Mouse (Mus musculus) hindbrain, postnatal 0 days (tissue): Measurements from ENCODE around the gene Atp2b2. TPM values are rescaled to one million over a fixed set of nuclear protein-coding genes. Genes with fewer than 3 reads are reported as not detected.

Source experiments
- ATAC-seq: fragments of 200-750 bp; cut with Nextera tagmentation; 2 replicates; pipeline ENCODE4 v1.8.0; 2017; ENCODE audit warnings: mild to moderate bottlenecking, moderate TSS enrichment, moderate library complexity
- DNase-seq: peaks from one replicate; pipeline ENCODE4 v3.0.0-alpha.2; 2015; ENCODE audit warnings: low spot score
- H3K27ac ChIP-seq: fragments of 300-500 bp; sonication (generic); 2 replicates; pipeline ENCODE4 v1.5.1; 2014; ENCODE audit warnings: mild to moderate bottlenecking
- H3K27me3 ChIP-seq: fragments of 300-500 bp; sonication (generic); 2 replicates; pipeline ENCODE4 v1.6.1; 2014; ENCODE audit warnings: low read length, mixed read lengths; ENCODE audit not compliant: insufficient read depth
- H3K36me3 ChIP-seq: fragments of 300-500 bp; sonication (generic); 2 replicates; pipeline ENCODE4 v1.6.1; 2014; ENCODE audit warnings: low read length, mixed read lengths; ENCODE audit not compliant: insufficient read depth
- H3K4me1 ChIP-seq: fragments of 300-500 bp; sonication (generic); 2 replicates; pipeline ENCODE4 v1.6.1; 2014; ENCODE audit warnings: antibody characterized with exemption, low read length, mixed read lengths; ENCODE audit not compliant: insufficient read depth
- H3K4me2 ChIP-seq: fragments of 300-500 bp; sonication (generic); 2 replicates; pipeline ENCODE4 v1.6.1; 2014; ENCODE audit warnings: low read depth, mild to moderate bottlenecking, low read length, moderate library complexity, mixed read lengths
- H3K4me3 ChIP-seq: fragments of 300-500 bp; sonication (generic); 2 replicates; pipeline ENCODE4 v1.5.1; 2014; ENCODE audit warnings: low read length
- H3K9ac ChIP-seq: fragments of 300-500 bp; sonication (generic); replicated peaks from 2 replicates; pipeline ENCODE4 v1.6.1; 2014; ENCODE audit warnings: mild to moderate bottlenecking, low read length, moderate library complexity, mixed read lengths
- H3K9me3 ChIP-seq: fragments of 300-500 bp; sonication (generic); 2 replicates; pipeline ENCODE4 v1.6.1; 2016; ENCODE audit warnings: low read length, mixed read lengths
- CTCF ChIP-seq: IDR thresholded peaks from 2 replicates; pipeline ENCODE4 v1.5.1; 2016; ENCODE audit warnings: antibody characterized with exemption, control low read depth, low read depth
- WGBS: fragments of 180-500 bp; shearing (Covaris S2); extraction: QIAGEN DNeasy Blood & Tissue Kit; methylation state at CpG from one replicate; pipeline ENCODE4 v1.1.7; 2014; 5-methylcytosine and 5-hydroxymethylcytosine counted together
- polyA plus RNA-seq: library from polyadenylated mRNA; unstranded; fragments of >200 nt; fragmentation: Nextera tagmentation; extraction: Ambion mirVana; gene quantifications from 2 replicates; pipeline ENCODE4 v1.2.1, GENCODE M21; 2015
- total RNA-seq: library from RNA; depleted of rRNA; stranded (reverse); fragments of >200 nt; gene quantifications from 2 replicates; pipeline ENCODE4 v1.2.3, GENCODE M21; 2014

Atp2b2 gene
- total and polyA plus RNA-seq, 2 experiments from 2014 or later: 58.8 to 127 TPM

GRCm38 (mm10) chr6:113827309-113827708 is 215.1 kb downstream of the Atp2b2 start:
- Histone ChIP-seq H3K9ac (no peak overlapping the region), H3K4me1 (no peaks in the 10 kb centered on the region), H3K9me3 (no peaks in the 10 kb centered on the region), H3K4me3 (no peak overlapping the region), H3K36me3 (no peaks in the 10 kb centered on the region), H3K27ac (no peak overlapping the region), H3K27me3 (no peaks in the 10 kb centered on the region), H3K4me2 (no peak overlapping the region)
- TF ChIP-seq CTCF: no peak
- WGBS: 67% methylated on average over 4 of the region's 4 CpGs
- peak; percentile 12 for DNase-seq
- ATAC-seq: no peak

DNA sequence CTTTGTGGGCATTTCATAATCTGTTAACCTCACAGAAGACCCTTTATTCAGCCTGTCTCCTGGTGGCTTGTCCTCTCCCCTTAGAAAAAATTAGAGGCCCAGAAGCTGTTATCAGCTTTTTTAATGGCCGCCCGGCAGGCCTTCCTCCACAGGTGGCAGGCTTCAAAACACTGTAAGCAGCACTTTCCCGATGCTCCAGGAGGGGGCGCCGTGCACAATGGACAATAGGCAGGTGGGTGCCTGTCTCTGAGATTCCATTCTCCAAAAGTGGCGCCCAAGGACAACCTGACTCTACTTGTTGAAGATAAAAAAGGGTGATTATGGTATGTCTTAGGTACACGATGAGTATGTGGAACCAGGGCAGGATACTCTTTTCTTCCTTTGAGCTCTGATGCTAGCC is 220.0 kb downstream of the Atp2b2 start:
- H3K27ac ChIP-seq: no peak overlapping the region
- no peaks in the 10 kb centered on the region for H3K4me1 ChIP-seq
- H3K9me3 ChIP-seq: no peaks in the 10 kb centered on the region
- WGBS: 42% methylated on average over 7 of the region's 7 CpGs
- H3K9ac ChIP-seq: no peak overlapping the region
- TF ChIP-seq CTCF: peak; percentile 80
- no peaks in the 10 kb centered on the region for H3K36me3 ChIP-seq
- ATAC-seq (no peak), DNase-seq (peak; percentile 72)
- no peak overlapping the region for H3K4me3 ChIP-seq
- H3K27me3 ChIP-seq: no peaks in the 10 kb centered on the region
- H3K4me2 ChIP-seq: no peak overlapping the region

DNA sequence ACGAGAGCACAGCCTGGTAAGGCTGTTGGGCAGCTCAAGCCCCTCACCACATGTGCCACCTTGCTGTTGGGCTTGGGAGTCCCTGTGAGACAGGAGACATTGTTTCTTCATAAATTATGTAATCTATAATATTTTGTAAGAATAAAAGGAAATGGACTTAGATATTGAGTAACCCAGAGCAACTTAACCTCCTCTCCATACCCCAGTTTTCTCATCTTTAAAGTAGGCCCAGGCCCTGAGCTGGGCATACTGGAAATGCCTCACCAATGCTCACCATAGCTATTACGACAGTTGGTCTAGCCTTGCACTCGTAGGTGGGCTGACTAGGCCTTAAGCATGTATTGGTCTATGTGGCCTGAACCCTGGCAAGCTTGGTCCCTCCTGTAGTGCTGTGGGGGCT is 225.7 kb downstream of the Atp2b2 start:
- no peak overlapping the region for H3K27ac ChIP-seq
- ATAC-seq (no peak), DNase-seq (no peak)
- TF ChIP-seq CTCF: no peak
- no peaks in the 10 kb centered on the region for H3K4me1 ChIP-seq
- WGBS: 93% methylated on average over 3 of the region's 3 CpGs
- no peak overlapping the region for H3K4me3 ChIP-seq
- no peaks in the 10 kb centered on the region for H3K27me3 ChIP-seq
- peaks cover 10% of the 10 kb centered on the region; the same call in 1 of the 2 replicates for H3K36me3 ChIP-seq
- H3K9ac ChIP-seq: no peak overlapping the region
- H3K9me3 ChIP-seq: no peaks in the 10 kb centered on the region
- no peak overlapping the region for H3K4me2 ChIP-seq

DNA sequence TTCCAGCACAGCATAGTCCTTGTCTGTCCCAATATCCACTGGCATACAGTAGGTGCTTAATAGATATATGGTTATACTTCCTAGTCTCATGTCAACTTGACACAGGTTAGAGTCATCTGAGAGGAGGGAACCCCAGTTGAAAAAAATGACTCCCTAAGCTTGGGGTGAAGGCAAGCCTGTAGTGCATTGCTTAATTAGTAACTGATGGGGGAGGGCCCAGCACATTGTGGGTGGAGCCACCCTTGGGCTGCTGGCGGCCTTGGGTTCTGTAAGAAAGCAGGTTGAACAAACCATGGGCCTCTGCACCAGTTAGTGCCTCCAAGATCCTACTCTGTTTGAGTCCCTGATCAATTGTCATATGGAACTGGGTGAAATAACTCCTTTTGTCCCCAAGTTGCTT is 231.0 kb downstream of the Atp2b2 start:
- Histone ChIP-seq H3K9me3 (no peaks in the 10 kb centered on the region), H3K4me3 (no peak overlapping the region), H3K27me3 (no peaks in the 10 kb centered on the region), H3K36me3 (peaks cover 27% of the 10 kb centered on the region; the same call in 1 of the 2 replicates), H3K4me1 (no peaks in the 10 kb centered on the region), H3K9ac (no peak overlapping the region), H3K27ac (no peak overlapping the region), H3K4me2 (no peak overlapping the region)
- ATAC-seq: no peak
- DNase-seq: no peak
- WGBS: 72% methylated on average over 1 of the region's 1 CpGs
- TF ChIP-seq CTCF: no peak

- H3K36me3 ChIP-seq: peaks cover 31% of the 10 kb centered on the region; the same call in 1 of the 2 replicates
- H3K4me2 ChIP-seq: no peak overlapping the region
- 52% methylated on average over 4 of the region's 4 CpGs for WGBS
- peaks cover 1% of the 10 kb centered on the region; the same call in 1 of the 2 replicates for H3K9me3 ChIP-seq
- ATAC-seq (peak; percentile 16; the same call in 1 of the 2 replicates), DNase-seq (no peak)
- H3K4me1 ChIP-seq: no peaks in the 10 kb centered on the region
- H3K27me3 ChIP-seq: no peaks in the 10 kb centered on the region
- H3K27ac ChIP-seq: no peak overlapping the region
- H3K9ac ChIP-seq: no peak overlapping the region
- H3K4me3 ChIP-seq: no peak overlapping the region
- no peak for TF ChIP-seq CTCF
Observed at GRCm38 (mm10) chr6:113810667-113811066, 231.7 kb downstream of the Atp2b2 start.

GRCm38 (mm10) chr6:113806241-113806640 is 236.2 kb downstream of the Atp2b2 start:
- Histone ChIP-seq H3K4me1 (no peaks in the 10 kb centered on the region), H3K36me3 (peaks cover 52% of the 10 kb centered on the region), H3K4me2 (no peak overlapping the region), H3K4me3 (no peak overlapping the region), H3K9me3 (peaks cover 10% of the 10 kb centered on the region), H3K9ac (no peak overlapping the region), H3K27ac (no peak overlapping the region), H3K27me3 (no peaks in the 10 kb centered on the region)
- ATAC-seq: no peak
- WGBS: 65% methylated on average over 5 of the region's 5 CpGs
- no peak for DNase-seq
- no peak for TF ChIP-seq CTCF

- no peak overlapping the region for H3K4me3 ChIP-seq
- no peaks in the 10 kb centered on the region for H3K4me1 ChIP-seq
- peaks cover 43% of the 10 kb centered on the region for H3K36me3 ChIP-seq
- no peak overlapping the region for H3K9ac ChIP-seq
- no peak overlapping the region for H3K4me2 ChIP-seq
- peaks cover 10% of the 10 kb centered on the region for H3K9me3 ChIP-seq
- no peak for ATAC-seq
- H3K27me3 ChIP-seq: no peaks in the 10 kb centered on the region
- no peak for DNase-seq
- H3K27ac ChIP-seq: no peak overlapping the region
- no peak for TF ChIP-seq CTCF
Observed at GRCm38 (mm10) chr6:113801233-113801632, 241.2 kb downstream of the Atp2b2 start.
